Mouse (Mus musculus) midbrain, embryonic 16.5 days (tissue): ENCODE measurements at regions not wholly inside any gene's neighbourhood (a gene's known extent, or its start where the extent isn't known, plus 50 kb on each side); places are given as distances from the start of the nearest gene placed in this dataset.

ENCODE experiments used
- ATAC-seq: fragments of 200-750 bp; cut with Nextera tagmentation; 2 replicates; pipeline ENCODE4 v1.8.0; 2017; ENCODE audit warnings: moderate TSS enrichment
- H3K27ac ChIP-seq: fragments of 300-500 bp; sonication (generic); 2 replicates; pipeline ENCODE4 v1.5.1; 2014; ENCODE audit warnings: mild to moderate bottlenecking, low read length, mixed read lengths
- H3K27me3 ChIP-seq: fragments of 300-500 bp; sonication (generic); 2 replicates; pipeline ENCODE4 v1.6.1; 2014; ENCODE audit warnings: low read depth, low read length, mixed read lengths; ENCODE audit not compliant: control insufficient read depth, insufficient read depth
- H3K36me3 ChIP-seq: fragments of 300-500 bp; sonication (generic); 2 replicates; pipeline ENCODE4 v1.6.1; 2014; ENCODE audit warnings: mild to moderate bottlenecking, low read length, moderate library complexity, mixed read lengths; ENCODE audit not compliant: control insufficient read depth, insufficient read depth
- H3K4me1 ChIP-seq: fragments of 300-500 bp; sonication (generic); 2 replicates; pipeline ENCODE4 v1.6.1; 2014; ENCODE audit warnings: mild to moderate bottlenecking, low read length, mixed read lengths; ENCODE audit not compliant: control insufficient read depth, insufficient read depth
- H3K4me2 ChIP-seq: fragments of 300-500 bp; sonication (generic); 2 replicates; pipeline ENCODE4 v1.6.1; 2014; ENCODE audit warnings: mild to moderate bottlenecking, low read length, mixed read lengths
- H3K4me3 ChIP-seq: fragments of 300-500 bp; sonication (generic); 2 replicates; pipeline ENCODE4 v1.5.1; 2014; ENCODE audit warnings: low read depth, mild to moderate bottlenecking, low read length, moderate library complexity, mixed read lengths
- H3K9ac ChIP-seq: fragments of 300-500 bp; sonication (generic); 2 replicates; pipeline ENCODE4 v1.6.1; 2014; ENCODE audit warnings: low read depth, low read length, mixed read lengths
- H3K9me3 ChIP-seq: fragments of 300-500 bp; sonication (generic); replicated peaks from 2 replicates; pipeline ENCODE4 v1.6.1; 2014; ENCODE audit warnings: mild to moderate bottlenecking, low read length, mixed read lengths; ENCODE audit not compliant: control insufficient read depth, poor library complexity, severe bottlenecking
- WGBS: fragments of 180-500 bp; shearing (Covaris S2); extraction: QIAGEN DNeasy Blood & Tissue Kit; methylation state at CpG from one replicate; pipeline ENCODE4 v1.1.7; 2014; 5-methylcytosine and 5-hydroxymethylcytosine counted together

DNA sequence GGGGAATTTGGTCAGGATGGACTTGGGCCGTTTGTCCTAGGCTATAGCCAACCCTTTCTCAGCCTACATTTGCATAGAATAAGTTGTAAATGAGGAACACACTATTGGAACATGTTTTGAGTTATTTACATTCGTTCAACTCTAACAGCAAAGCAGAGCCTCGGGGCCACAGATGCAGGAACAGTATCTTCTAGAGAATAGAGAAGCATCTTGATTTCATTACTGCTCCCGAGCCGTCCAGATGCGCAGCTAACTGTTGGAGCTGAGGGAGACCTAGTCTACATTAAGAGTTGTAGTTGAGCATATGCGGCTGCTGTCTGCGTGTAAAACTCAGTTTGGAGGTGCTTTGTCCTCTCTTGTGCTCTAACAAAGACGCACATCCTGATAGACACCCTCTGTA is 124.6 kb upstream of the Sesn3 start:
- Histone ChIP-seq H3K4me1 (no peaks in the 10 kb centered on the region), H3K9ac (no peak overlapping the region), H3K27ac (no peak overlapping the region), H3K36me3 (no peaks in the 10 kb centered on the region), H3K4me3 (no peak overlapping the region), H3K27me3 (no peaks in the 10 kb centered on the region), H3K4me2 (no peak overlapping the region), H3K9me3 (no peaks in the 10 kb centered on the region)
- ATAC-seq: no peak
- WGBS: 89% methylated on average over 9 of the region's 9 CpGs

- H3K9ac ChIP-seq: no peak overlapping the region
- ATAC-seq: no peak
- no peaks in the 10 kb centered on the region for H3K36me3 ChIP-seq
- WGBS: 92% methylated on average over 1 of the region's 1 CpGs
- H3K9me3 ChIP-seq: no peaks in the 10 kb centered on the region
- H3K27ac ChIP-seq: no peak overlapping the region
- no peaks in the 10 kb centered on the region for H3K4me1 ChIP-seq
- no peak overlapping the region for H3K4me3 ChIP-seq
- H3K4me2 ChIP-seq: no peak overlapping the region
- H3K27me3 ChIP-seq: no peaks in the 10 kb centered on the region
Observed at GRCm38 (mm10) chr9:14156967-14157366, 117.9 kb upstream of the Sesn3 start.

GRCm38 (mm10) chr9:14158096-14158837 is 116.6 kb upstream of the Sesn3 start:
- ATAC-seq: no peak
- H3K9ac ChIP-seq: no peak overlapping the region
- H3K36me3 ChIP-seq: no peaks in the 10 kb centered on the region
- H3K4me2 ChIP-seq: no peak overlapping the region
- H3K27me3 ChIP-seq: no peaks in the 10 kb centered on the region
- no peak overlapping the region for H3K27ac ChIP-seq
- no peak overlapping the region for H3K4me3 ChIP-seq
- H3K9me3 ChIP-seq: peaks cover under 1% of the 10 kb centered on the region; the same call in 1 of the 2 replicates
- WGBS: 17% methylated on average over 9 of the region's 9 CpGs
- no peaks in the 10 kb centered on the region for H3K4me1 ChIP-seq

DNA sequence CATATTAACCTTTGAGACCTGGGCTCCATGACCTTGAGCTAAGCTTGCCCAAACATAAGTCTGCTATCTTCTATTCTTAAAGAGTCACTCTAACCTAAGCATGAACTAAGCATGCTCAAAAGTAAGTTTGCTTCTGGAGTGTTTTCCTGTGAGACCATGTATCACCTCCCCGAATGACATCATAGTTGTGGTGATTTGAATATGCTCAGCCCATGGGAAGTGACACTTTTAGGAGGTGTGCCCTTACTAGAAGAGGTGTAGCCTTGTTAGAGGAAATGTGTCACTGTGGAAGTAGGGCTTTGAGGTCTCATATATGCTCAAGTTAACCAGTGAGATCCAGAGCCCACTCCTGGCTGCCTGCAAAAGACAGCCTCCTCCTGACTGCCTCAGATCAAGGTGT is 114.7 kb upstream of the Sesn3 start:
- Histone ChIP-seq H3K9ac (no peak overlapping the region), H3K4me3 (no peak overlapping the region), H3K9me3 (peaks cover 3% of the 10 kb centered on the region; the same call in 1 of the 2 replicates), H3K27ac (no peak overlapping the region), H3K4me1 (no peaks in the 10 kb centered on the region), H3K4me2 (no peak overlapping the region), H3K27me3 (no peaks in the 10 kb centered on the region), H3K36me3 (no peaks in the 10 kb centered on the region)
- WGBS: 92% methylated on average over 1 of the region's 1 CpGs
- no peak for ATAC-seq

DNA sequence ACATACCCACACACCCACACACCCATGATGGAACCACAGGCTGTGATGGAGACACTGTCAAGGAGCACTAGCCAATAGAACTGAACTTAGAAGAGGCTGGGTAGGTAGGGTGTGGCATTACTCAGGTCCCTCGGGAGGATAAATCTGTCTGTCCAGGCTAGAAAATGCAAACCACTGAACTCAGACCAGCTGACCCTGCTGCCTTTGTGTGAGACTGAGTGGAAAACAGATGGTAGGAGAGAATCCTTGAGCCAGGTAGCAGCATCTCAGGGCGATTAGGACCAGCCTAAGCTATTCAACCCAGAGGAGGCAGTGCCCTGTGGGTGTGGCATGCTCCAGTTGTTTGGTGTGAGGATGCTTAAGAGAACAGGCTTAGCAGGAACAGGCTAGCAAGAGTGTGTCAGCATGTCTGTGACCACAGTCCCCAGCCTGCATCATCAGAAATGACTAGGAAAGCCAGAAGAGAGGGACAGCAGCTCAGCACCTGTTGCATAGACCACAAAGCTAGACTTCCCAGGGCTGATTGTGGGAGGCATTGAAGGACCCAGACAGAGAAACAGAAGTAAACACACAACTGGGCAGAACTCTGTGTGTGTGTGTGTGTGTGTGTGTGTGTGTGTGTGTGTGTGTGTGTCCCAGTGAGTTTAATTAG is 103.2 kb upstream of the Sesn3 start:
- H3K4me3 ChIP-seq: no peak overlapping the region
- H3K36me3 ChIP-seq: no peaks in the 10 kb centered on the region
- ATAC-seq: no peak
- no peaks in the 10 kb centered on the region for H3K9me3 ChIP-seq
- peaks cover 22% of the 10 kb centered on the region for H3K4me1 ChIP-seq
- H3K27me3 ChIP-seq: no peaks in the 10 kb centered on the region
- H3K9ac ChIP-seq: no peak overlapping the region
- no peak overlapping the region for H3K4me2 ChIP-seq
- WGBS: 56% methylated on average over 2 of the region's 2 CpGs
- H3K27ac ChIP-seq: no peak overlapping the region

GRCm38 (mm10) chr9:14173631-14174323 is 101.1 kb upstream of the Sesn3 start:
- peak; percentile 94 for ATAC-seq
- H3K27ac ChIP-seq: peak overlapping the region; percentile 58; the same call in 1 of the 2 replicates
- no peaks in the 10 kb centered on the region for H3K36me3 ChIP-seq
- H3K9me3 ChIP-seq: no peaks in the 10 kb centered on the region
- H3K4me3 ChIP-seq: no peak overlapping the region
- H3K4me2 ChIP-seq: peak overlapping the region; percentile 12
- WGBS: 13% methylated on average over 11 of the region's 11 CpGs
- H3K4me1 ChIP-seq: peaks cover 22% of the 10 kb centered on the region
- H3K27me3 ChIP-seq: no peaks in the 10 kb centered on the region
- H3K9ac ChIP-seq: no peak overlapping the region

- 58% methylated on average over 3 of the region's 3 CpGs for WGBS
- Histone ChIP-seq H3K36me3 (no peaks in the 10 kb centered on the region), H3K4me3 (no peak overlapping the region), H3K4me2 (no peak overlapping the region), H3K4me1 (peaks cover 22% of the 10 kb centered on the region), H3K9ac (no peak overlapping the region), H3K9me3 (no peaks in the 10 kb centered on the region), H3K27me3 (no peaks in the 10 kb centered on the region), H3K27ac (peak overlapping the region; percentile 40; the same call in 1 of the 2 replicates)
- peak; percentile 72 for ATAC-seq
Observed at GRCm38 (mm10) chr9:14174324-14175040, 100.4 kb upstream of the Sesn3 start.

DNA sequence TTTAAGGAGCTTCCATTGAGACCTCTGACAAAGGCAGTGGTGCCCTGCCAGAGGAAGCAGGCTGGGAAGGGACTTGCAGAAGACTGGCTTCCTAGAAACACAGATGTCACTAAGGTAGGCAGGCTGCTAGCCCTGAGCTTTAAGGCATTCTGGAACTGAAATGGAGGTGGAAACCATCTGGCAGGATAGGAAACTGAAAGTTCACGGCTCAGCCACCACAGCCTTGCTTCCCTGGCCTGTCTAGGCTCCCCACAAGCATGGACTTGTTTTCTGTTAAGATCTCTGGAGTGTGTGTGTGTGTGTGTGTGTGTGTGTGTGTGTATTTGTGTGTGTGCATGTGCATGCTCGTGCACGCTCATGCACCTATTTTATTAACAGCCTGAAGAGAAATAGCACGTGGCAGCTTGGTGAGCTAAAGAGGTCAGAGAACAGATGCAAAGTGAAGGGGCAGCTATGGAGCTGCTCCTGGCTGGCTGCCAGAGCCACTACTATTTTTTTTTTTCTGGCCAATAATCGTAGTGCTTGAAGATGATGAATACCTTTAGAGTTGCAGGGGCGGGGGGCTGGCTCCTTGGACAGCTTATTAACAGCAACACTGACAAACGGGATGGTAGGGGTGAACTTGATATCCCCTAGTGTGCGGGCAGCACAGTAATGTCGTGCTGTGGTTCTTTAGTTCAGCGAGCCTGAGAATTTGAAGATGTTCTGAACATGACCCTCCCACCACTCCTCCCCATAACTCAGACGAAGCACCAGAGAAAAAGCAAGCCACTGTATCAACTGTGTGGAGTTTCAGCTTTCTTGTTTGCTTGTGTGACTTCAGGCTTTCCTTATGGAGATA is 99.6 kb upstream of the Sesn3 start:
- no peak overlapping the region for H3K4me3 ChIP-seq
- no peak overlapping the region for H3K9ac ChIP-seq
- no peaks in the 10 kb centered on the region for H3K9me3 ChIP-seq
- H3K4me1 ChIP-seq: peaks cover 22% of the 10 kb centered on the region
- 28% methylated on average over 11 of the region's 11 CpGs for WGBS
- ATAC-seq: no peak
- H3K36me3 ChIP-seq: no peaks in the 10 kb centered on the region
- H3K27ac ChIP-seq: peak overlapping the region; percentile 40; the same call in 1 of the 2 replicates
- peak overlapping the region; percentile 13; the same call in 1 of the 2 replicates for H3K4me2 ChIP-seq
- no peaks in the 10 kb centered on the region for H3K27me3 ChIP-seq
